Mouse (Mus musculus) right cerebral cortex, postnatal 36 days (tissue): ENCODE measurements at regions not wholly inside any gene's neighbourhood (a gene's known extent, or its start where the extent isn't known, plus 50 kb on each side); places are given as distances from the start of the nearest gene placed in this dataset.

Source experiments
- DNase-seq, 2 experiments: peaks; one replicate each; pipeline ENCODE4 v3.0.0; 2022; ENCODE audit warnings: low spot score in 2 of 2, mixed read lengths in 1 of 2

- no peak for DNase-seq
Measured at GRCm38 (mm10) chr1:57664962-57665361, 109.0 kb upstream of the Spats2l start.

GRCm38 (mm10) chr1:57665724-57666123 is 108.2 kb upstream of the Spats2l start:
- DNase-seq: no peak

- no peak for DNase-seq
Measured at GRCm38 (mm10) chr1:57666179-57666693, 107.7 kb upstream of the Spats2l start.

GRCm38 (mm10) chr1:57673415-57673814 is 100.5 kb upstream of the Spats2l start:
- DNase-seq: no peak

- DNase-seq: no peak
Measured at GRCm38 (mm10) chr1:57673957-57674699, 99.8 kb upstream of the Spats2l start.

GRCm38 (mm10) chr1:57684387-57685162 is 89.4 kb upstream of the Spats2l start:
- no peak for DNase-seq

GRCm38 (mm10) chr1:57689253-57689652 is 84.7 kb upstream of the Spats2l start:
- no peak for DNase-seq

- no peak for DNase-seq
Measured at GRCm38 (mm10) chr1:57707906-57708305, 66.1 kb upstream of the Spats2l start.

- DNase-seq: no peak
Measured at GRCm38 (mm10) chr1:57712916-57713503, 61.0 kb upstream of the Spats2l start.

GRCm38 (mm10) chr1:57717139-57717800 is 56.7 kb upstream of the Spats2l start:
- peak in 1 of 2 experiments; percentile 11 for DNase-seq

- no peak for DNase-seq
Measured at GRCm38 (mm10) chr1:57718409-57718808, 55.6 kb upstream of the Spats2l start.
